Mouse (Mus musculus) liver, embryonic 14.5 days (tissue): ENCODE measurements at regions not wholly inside any gene's neighbourhood (a gene's known extent, or its start where the extent isn't known, plus 50 kb on each side); places are given as distances from the start of the nearest gene placed in this dataset.

Experiments used
- ATAC-seq: fragments of 200-750 bp; cut with Nextera tagmentation; 2 replicates; pipeline ENCODE4 v1.8.0; 2017; ENCODE audit warnings: moderate number of reproducible peaks, mild to moderate bottlenecking, moderate library complexity; ENCODE audit not compliant: insufficient read depth
- DNase-seq, 3 experiments: peaks; one replicate each; pipeline ENCODE4 v3.0.0-alpha.2; 2012 to 2013; ENCODE audit warnings: low read depth in 3 of 3, low spot score in 3 of 3
- H3K27ac ChIP-seq: fragments of 300-500 bp; sonication (generic); 2 replicates; pipeline ENCODE4 v1.5.1; 2014; ENCODE audit warnings: moderate library complexity, mild to moderate bottlenecking, control low read depth, inconsistent platforms
- H3K27me3 ChIP-seq: fragments of 300-500 bp; sonication (generic); 2 replicates; pipeline ENCODE4 v1.6.1; 2014; ENCODE audit warnings: mild to moderate bottlenecking, low read length, moderate library complexity; ENCODE audit not compliant: control insufficient read depth, insufficient read depth
- H3K36me3 ChIP-seq: fragments of 300-500 bp; sonication (generic); replicated peaks from 2 replicates; pipeline ENCODE4 v1.6.1; 2014; ENCODE audit warnings: low read depth; ENCODE audit not compliant: control insufficient read depth, insufficient read depth
- H3K4me1 ChIP-seq, 2 experiments: fragments of 200-500 bp in 1 of 2; fragments of 300-500 bp in 1 of 2; sonication (generic) in 1 of 2; replicated peaks; 2 replicates each; pipeline ENCODE4 v1.6.1; 2012 to 2014; ENCODE audit warnings: antibody characterized with exemption in 1 of 2, inconsistent platforms in 1 of 2, low read length in 1 of 2; ENCODE audit not compliant: control insufficient read depth in 2 of 2, insufficient read depth in 2 of 2
- H3K4me2 ChIP-seq: fragments of 300-500 bp; sonication (generic); 2 replicates; pipeline ENCODE4 v1.6.1; 2014; ENCODE audit warnings: low read depth, mild to moderate bottlenecking, control low read depth, moderate library complexity
- H3K4me3 ChIP-seq, 2 experiments: fragments of 200-500 bp in 1 of 2; fragments of 300-500 bp in 1 of 2; sonication (generic) in 1 of 2; 2 replicates each; pipeline ENCODE4 v1.5.1; 2012 to 2014; ENCODE audit warnings: low read depth in 2 of 2, low read length in 2 of 2, mild to moderate bottlenecking in 2 of 2, control low read depth in 1 of 2, inconsistent platforms in 1 of 2, moderate library complexity in 1 of 2; ENCODE audit not compliant: insufficient read depth in 1 of 2
- H3K9ac ChIP-seq: fragments of 300-500 bp; sonication (generic); replicated peaks from 2 replicates; pipeline ENCODE4 v1.6.1; 2014; ENCODE audit warnings: mild to moderate bottlenecking, control low read depth, moderate library complexity
- H3K9me3 ChIP-seq: fragments of 300-500 bp; sonication (generic); 2 replicates; pipeline ENCODE4 v1.6.1; 2016; ENCODE audit warnings: low read length, mixed read lengths; ENCODE audit not compliant: control insufficient read depth
- CTCF ChIP-seq: IDR thresholded peaks from 2 replicates; pipeline ENCODE4 v1.5.1; 2016; ENCODE audit warnings: antibody characterized with exemption, low read depth, control low read depth
- EP300 ChIP-seq: IDR thresholded peaks from 2 replicates; pipeline ENCODE4 v1.6.1; 2016; ENCODE audit warnings: antibody characterized with exemption, low read depth
- WGBS: fragments of 180-500 bp; shearing (Covaris S2); extraction: QIAGEN DNeasy Blood & Tissue Kit; methylation state at CpG from one replicate; pipeline ENCODE4 v1.1.7; 2014; ENCODE audit not compliant: insufficient replicate concordance; 5-methylcytosine and 5-hydroxymethylcytosine counted together

GRCm38 (mm10) chr16:39102151-39102550 is 209.7 kb downstream of the Igsf11 start:
- Histone ChIP-seq H3K36me3 (no peaks in the 10 kb centered on the region), H3K27me3 (no peaks in the 10 kb centered on the region), H3K4me1 (no peaks in the 10 kb centered on the region), H3K27ac (no peak overlapping the region), H3K9me3 (no peaks in the 10 kb centered on the region), H3K4me2 (no peak overlapping the region), H3K9ac (no peak overlapping the region), H3K4me3 (no peak overlapping the region)
- no peak for DNase-seq
- TF ChIP-seq EP300 (no peak), CTCF (no peak)
- WGBS: 30% methylated on average over 6 of the region's 6 CpGs
- no peak for ATAC-seq

- ATAC-seq: no peak
- 51% methylated on average over 9 of the region's 9 CpGs for WGBS
These were observed 211.1 kb downstream of the Igsf11 start for GRCm38 (mm10) chr16:39103360-39104095.

GRCm38 (mm10) chr16:39109383-39110033 is 217.0 kb downstream of the Igsf11 start:
- no peaks in the 10 kb centered on the region for H3K4me1 ChIP-seq
- no peak for ATAC-seq
- no peak overlapping the region for H3K4me2 ChIP-seq
- WGBS: 35% methylated on average over 15 of the region's 15 CpGs
- no peaks in the 10 kb centered on the region for H3K36me3 ChIP-seq
- H3K9ac ChIP-seq: no peak overlapping the region
- peak in 1 of 3 experiments; percentile 1 for DNase-seq
- H3K27me3 ChIP-seq: no peaks in the 10 kb centered on the region
- no peak overlapping the region for H3K4me3 ChIP-seq
- TF ChIP-seq EP300 (no peak), CTCF (peak; percentile 38; the same call in 1 of the 2 replicates)
- no peaks in the 10 kb centered on the region for H3K9me3 ChIP-seq
- no peak overlapping the region for H3K27ac ChIP-seq

More at GRCm38 (mm10) chr16:39103360-39104095, 211.1 kb downstream of the Igsf11 start:
- DNase-seq: no peak
- Histone ChIP-seq H3K27me3 (no peaks in the 10 kb centered on the region), H3K36me3 (no peaks in the 10 kb centered on the region), H3K9me3 (no peaks in the 10 kb centered on the region), H3K4me2 (no peak overlapping the region), H3K4me3 (no peak overlapping the region), H3K4me1 (no peaks in the 10 kb centered on the region), H3K9ac (no peak overlapping the region), H3K27ac (no peak overlapping the region)
- no peak for TF ChIP-seq CTCF
- TF ChIP-seq EP300: no peak

GRCm38 (mm10) chr16:39110089-39110488 is 217.6 kb downstream of the Igsf11 start:
- H3K9ac ChIP-seq: no peak overlapping the region
- H3K4me3 ChIP-seq: no peak overlapping the region
- TF ChIP-seq EP300: no peak
- TF ChIP-seq CTCF: no peak
- H3K27ac ChIP-seq: no peak overlapping the region
- no peaks in the 10 kb centered on the region for H3K36me3 ChIP-seq
- WGBS: 53% methylated on average over 5 of the region's 5 CpGs
- H3K4me1 ChIP-seq: no peaks in the 10 kb centered on the region
- no peaks in the 10 kb centered on the region for H3K27me3 ChIP-seq
- DNase-seq (no peak), ATAC-seq (no peak)
- H3K9me3 ChIP-seq: no peaks in the 10 kb centered on the region
- no peak overlapping the region for H3K4me2 ChIP-seq

GRCm38 (mm10) chr16:39118059-39118458 is 225.6 kb downstream of the Igsf11 start:
- Histone ChIP-seq H3K9ac (no peak overlapping the region), H3K27ac (no peak overlapping the region), H3K27me3 (no peaks in the 10 kb centered on the region), H3K4me1 (no peaks in the 10 kb centered on the region), H3K4me2 (no peak overlapping the region), H3K9me3 (no peaks in the 10 kb centered on the region), H3K4me3 (no peak overlapping the region), H3K36me3 (no peaks in the 10 kb centered on the region)
- WGBS: 70% methylated on average over 3 of the region's 3 CpGs
- TF ChIP-seq CTCF (no peak), EP300 (no peak)
- DNase-seq: no peak
- no peak for ATAC-seq
